Mouse (Mus musculus): Measurements from ENCODE around the gene Cyth2.

The Cyth2 gene

DNA sequence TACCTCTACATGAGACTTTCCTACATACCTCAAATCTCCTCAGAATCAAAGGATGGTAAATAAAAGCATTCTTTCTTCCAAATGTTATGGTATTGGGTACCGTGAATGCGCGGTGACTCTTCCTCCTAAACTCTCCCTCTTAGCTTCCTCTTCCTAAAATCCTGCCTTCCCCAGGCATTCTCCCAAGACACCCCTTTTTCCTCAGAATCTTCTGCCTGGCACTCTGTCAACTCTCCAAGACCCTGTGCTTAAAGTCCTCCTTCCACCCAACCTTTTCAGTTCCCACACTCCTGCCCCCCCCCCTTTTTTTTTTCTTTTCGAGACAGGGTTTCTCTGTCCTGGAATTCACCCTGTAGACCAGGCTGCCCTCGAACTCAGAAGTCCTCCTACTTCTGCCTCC, 460 bp upstream of the Cyth2 start:
- in situ Hi-C loops (cut with MboI, MseI), result no loop called here

DNA sequence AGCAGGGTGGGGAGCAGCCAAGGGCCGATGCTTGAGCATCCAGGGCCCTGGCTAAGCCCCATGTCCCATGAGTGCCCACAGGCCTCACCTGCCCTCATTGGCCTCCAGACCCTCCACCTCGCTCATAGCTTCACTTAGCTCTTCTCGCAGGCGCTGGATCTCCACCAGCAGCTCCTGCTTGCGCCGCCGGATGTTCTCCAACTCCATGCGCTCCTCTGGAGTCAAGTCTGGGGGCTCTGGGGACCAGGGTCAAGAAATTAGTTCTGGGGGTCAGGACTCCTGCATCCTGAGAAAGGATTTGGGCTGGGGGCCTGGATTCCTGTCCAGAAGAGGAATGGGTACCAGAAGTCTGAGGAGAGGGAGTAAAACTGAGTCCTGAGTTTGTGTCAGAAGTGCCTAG, 1.5 kb downstream of the Cyth2 start:
- in situ Hi-C loops (cut with MboI, MseI), result no loop called here

DNA sequence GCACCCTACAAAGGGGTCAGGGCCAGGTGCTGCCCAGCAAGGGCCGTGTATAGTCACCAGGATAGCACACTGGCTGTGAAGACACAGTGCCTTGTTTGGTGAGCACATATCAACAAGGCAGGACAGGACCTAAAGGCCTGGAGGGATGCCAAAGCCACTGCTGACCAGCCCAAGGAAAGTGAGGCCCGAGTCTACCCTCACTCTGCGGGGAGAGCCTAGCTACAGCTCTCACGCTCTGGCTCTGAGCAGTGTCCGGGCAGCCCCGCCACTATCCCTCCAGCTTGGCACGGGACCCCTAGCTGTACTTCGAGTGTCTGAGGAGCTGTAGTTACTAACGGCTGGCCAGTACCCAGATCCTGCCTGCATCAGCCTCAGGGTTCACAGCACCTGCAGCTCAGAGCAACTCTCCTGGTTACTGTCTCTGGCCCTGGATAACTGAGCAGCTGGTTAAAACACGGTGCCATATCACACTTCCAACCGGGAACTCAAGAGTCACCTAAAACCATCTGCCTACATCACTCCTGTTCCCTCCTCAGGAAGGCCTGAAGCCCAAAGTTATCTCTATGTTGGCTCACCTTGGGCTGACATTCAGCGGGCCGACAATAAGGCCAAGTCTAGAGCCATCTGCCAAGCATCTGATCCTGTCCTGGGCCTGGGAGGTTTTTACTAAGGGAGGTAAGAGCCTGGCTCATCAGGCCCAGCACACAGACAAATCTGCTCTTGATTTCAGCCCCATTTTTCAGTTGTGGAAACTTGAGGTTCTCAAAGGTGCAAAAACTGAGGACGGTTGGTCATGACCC, 4.9 kb downstream of the Cyth2 start:
- in situ Hi-C loops (cut with MboI, MseI), result no loop called here

DNA sequence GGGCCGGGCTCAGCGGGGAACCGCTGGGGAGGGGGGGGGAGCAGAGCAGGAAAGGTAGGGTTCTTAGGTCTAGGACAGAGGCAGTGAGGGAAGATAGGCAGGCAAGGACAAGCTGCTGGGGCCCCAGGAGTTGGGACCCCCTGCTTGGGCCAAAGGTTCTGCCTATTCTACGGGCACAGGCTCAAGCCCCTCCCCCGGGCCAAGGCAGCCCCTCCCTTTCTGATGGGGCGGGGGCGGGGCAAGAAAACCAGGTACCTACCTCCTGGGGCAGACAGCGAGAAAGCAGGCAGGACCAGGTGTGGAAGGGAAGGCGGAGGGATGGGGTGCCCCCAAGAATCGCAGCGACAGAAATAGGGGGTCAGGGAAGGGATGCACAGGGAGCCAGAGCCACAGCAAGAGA, 5.9 kb downstream of the Cyth2 start:
- in situ Hi-C loops (cut with MboI, MseI), result no loop called here

DNA sequence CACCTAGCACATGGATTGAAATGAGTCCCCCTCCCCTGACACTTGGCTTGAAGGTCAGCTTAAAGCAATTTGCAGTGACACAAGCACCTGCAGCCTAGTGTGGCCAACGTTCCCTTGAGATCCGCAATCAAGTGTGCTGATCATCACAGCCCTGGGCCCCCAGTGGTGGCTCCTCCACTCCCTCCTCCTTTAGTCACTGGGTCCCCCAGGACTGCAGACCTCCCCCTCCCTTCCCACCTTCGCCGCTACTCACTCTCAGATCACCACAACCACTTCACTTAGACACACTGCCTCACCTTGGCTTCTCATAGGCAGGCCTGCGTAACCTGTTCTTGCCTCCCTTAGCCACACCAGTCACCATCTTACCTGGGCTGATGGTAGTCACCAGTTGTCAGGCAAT, 8.4 kb downstream of the Cyth2 start:
- in situ Hi-C loops (cut with MboI, MseI), result no loop called here

DNA sequence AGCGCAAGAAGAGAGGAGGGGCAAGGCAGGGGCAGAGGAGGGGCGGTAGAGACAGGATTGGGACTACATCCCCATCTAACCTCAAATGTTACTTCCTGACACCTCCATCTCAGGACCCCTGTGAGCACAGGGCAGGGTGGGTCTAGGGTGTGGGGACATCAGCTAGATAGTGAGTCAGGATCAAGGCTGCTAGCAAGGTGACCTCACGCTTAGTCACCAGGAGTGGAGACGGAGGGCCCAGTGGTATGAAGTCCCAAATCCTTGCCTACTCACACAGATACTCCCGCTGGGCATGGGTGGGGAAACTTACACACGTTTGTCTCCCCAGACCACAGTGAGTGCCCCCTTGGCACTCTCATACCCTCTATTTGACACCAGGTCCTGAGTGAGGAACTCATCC, 11.8 kb downstream of the Cyth2 start:
- in situ Hi-C loops (cut with MboI, MseI), result loop anchor here (5.0 kb wide), 1 partner anchor 60 kb away; no protein-coding TSS in a partner anchor

DNA sequence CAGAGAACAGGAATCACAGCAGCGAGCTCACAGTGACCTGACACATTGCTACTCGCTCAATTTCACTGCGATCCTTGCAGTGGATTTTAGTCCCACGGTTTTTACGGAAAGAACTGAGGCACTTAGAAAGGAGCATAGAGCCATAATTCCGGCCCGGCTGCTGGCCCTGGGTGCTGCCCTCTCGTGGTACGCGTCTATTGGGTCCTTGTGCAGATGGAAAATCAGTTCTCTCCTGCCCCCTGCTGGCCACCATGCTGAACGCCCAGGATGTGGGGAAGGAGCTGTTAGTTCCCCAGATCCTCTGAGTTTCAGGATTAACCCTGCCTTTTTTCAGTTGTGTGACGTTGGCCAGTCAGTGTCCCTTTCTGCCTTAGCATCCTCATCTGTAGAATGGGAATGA, 13.0 kb downstream of the Cyth2 start:
- in situ Hi-C loops (cut with MboI, MseI), result loop anchor here (5.0 kb wide), 1 partner anchor 59 kb away; no protein-coding TSS in a partner anchor

DNA sequence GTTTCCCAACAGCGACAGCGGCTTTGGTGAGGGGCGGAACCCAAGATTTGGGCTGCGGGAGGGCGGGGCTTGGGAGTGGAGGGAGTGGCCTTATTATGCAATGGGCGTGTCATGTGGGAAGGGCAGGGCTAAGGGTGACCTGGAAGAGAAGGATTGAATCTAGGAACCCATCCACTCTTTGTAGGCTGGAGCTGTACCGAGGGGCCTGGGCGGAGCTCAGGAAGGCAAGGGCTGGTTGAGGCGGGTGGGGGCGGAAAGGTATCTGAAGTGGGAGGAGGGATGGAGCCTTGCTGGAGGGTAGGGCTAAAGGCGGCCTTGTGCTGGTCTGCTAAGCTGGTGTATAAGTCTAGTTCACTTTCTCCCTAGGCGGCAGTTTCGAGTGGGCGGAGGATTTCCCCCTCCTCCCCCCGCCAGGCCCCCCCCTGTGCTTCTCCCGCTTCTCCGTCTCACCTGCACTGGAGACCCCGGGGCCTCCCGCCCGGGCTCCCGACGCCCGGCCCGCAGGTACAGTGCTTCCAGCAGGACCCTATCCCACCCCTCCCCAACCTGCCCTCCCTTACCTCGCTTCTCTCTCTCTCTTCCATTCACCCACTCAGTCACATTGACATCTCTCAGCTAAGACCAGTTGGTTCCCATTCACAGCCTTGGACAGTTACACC, 13.7 kb downstream of the Cyth2 start:
- in situ Hi-C loops (cut with MboI, MseI), result loop anchor here (5.0 kb wide), 1 partner anchor 58 kb away; no protein-coding TSS in a partner anchor

DNA sequence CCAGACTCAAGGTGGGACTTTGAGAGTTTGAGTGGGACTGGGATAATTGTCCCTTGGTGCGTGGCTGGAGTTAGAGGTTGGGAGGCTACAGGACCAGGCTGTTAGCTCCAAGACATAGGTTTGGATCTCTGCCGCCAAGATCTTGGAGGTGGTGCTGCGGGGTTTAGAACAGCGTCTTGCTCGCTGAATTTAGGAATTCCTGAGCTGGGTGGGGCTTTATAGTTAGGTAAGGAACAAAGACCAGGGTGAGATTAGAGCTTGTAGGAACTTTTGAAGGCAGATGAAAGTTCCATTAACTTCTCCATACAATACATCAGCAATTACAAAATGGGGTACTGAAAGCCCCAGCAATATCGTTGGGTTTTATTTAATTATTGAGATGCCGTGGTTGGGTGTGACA, 14.4 kb downstream of the Cyth2 start:
- in situ Hi-C loops (cut with MboI, MseI), result loop anchor here (5.0 kb wide), 1 partner anchor 58 kb away; no protein-coding TSS in a partner anchor

DNA sequence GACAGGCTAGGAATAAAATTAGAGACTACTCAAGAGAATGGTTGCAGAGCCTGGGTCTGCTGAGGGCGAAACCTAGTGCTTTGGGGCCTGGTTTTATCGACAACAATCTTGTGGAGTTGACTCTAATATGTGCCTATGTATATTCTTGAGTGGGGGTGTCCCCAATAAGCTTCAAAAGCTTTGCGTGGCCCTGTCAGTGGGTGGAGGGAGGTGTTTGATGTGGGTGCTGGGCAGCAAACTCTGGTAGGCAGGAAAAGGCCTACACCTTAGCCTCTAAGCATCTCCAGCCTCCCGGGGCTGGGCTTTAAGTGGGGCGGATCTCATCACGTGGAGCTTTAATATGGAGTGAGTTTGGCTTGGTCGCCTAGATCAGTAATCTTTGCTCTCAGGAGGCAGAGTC, 15.4 kb downstream of the Cyth2 start:
- in situ Hi-C loops (cut with MboI, MseI), result no loop called here

DNA sequence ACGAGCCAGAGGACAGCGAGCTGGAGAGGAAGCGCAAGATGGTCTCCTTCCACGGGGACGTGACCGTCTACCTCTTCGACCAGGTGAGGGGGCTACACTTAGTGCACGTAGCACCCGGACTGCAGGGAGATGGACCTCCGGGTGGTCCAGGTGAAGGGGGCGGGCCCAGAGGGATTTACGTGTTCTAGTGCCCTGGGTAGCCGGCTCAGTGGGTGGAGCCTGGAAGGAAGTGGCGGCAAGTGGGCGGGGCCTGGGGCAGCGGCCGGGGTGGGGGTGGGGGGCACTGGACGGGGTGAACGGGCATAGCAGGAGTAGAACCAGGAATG, 15.9 kb downstream of the Cyth2 start:
- in situ Hi-C loops (cut with MboI, MseI), result no loop called here

DNA sequence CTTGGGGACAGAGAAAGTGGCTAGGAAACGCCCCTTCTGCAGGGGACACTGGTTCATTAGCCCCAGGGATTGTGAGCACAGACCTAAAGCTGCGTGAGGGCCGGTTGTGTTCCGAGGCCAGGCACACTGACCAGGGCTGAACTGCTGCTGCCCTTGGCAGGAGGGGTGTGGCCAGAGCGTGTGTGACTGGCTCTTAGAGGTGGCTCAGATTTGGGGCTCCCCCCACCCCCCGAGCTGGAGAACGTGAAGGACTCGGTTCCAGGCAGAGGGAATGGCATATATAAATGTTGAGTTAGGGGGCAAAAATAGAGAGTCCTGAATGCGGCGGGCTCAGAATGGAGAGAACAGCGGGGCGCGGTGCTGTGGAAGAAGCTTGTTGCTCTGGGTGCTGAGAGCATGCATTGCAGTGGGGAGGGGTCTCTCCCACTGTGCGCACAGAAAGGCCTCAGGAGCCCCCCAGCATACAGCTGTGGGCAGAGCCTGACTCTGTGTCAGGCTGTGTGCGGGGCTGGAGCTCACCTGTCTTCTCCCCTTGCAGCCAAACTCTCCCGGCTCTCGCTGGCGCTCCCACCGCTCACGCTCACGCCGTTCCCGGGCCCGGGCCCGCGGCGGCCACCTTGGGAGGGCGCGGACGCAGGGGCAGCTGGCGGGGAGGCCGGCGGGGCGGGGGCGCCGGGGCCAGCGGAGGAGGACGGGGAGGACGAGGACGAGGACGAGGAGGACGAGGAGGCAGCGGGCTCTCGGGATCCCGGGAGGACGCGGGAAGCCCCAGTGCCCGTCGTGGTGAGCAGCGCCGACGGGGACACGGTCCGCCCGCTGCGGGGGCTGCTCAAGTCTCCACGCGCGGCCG, 16.5 kb downstream of the Cyth2 start:
- in situ Hi-C loops (cut with MboI, MseI), result no loop called here

DNA sequence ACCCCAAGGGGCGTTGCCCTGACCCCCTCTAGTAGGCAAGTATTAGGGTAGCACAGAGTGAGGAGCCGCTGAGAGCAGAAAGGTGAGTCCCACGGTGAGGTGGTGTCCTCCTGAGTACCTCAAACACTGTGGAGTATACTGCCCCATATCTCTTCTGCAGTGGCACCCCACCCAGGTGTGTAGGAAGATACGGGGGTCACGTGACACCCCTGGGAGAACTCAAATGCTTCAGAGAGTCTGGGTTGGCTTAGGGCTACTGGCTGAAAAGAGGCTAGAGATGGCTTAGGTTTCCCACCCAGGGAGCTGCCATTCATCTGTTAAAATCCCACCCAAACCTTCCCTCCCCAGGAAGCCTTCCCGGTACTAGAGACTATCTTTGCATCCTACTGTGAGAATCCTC, 17.4 kb downstream of the Cyth2 start:
- in situ Hi-C loops (cut with MboI, MseI), result no loop called here

DNA sequence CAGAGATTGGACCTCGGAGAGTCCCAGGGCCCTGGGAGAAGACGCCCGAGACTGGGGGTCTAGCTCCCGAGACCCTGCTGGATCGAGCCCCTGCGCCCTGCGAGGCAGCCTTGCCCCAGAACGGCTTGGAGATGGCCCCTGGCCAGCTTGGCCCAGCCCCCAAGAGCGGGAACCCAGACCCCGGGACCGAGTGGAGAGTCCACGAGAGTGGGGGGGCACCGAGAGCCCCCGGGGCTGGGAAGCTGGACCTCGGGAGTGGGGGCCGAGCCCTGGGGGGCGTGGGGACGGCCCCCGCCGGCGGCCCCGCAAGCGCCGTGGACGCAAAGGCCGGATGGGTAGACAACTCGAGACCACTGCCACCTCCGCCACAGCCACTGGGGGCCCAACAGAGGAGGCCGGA, 19.4 kb downstream of the Cyth2 start:
- in situ Hi-C loops (cut with MboI, MseI), result loop anchor here (5.0 kb wide), 1 partner anchor 428 kb away; the partner anchor contains the start of gene Ppfia3

DNA sequence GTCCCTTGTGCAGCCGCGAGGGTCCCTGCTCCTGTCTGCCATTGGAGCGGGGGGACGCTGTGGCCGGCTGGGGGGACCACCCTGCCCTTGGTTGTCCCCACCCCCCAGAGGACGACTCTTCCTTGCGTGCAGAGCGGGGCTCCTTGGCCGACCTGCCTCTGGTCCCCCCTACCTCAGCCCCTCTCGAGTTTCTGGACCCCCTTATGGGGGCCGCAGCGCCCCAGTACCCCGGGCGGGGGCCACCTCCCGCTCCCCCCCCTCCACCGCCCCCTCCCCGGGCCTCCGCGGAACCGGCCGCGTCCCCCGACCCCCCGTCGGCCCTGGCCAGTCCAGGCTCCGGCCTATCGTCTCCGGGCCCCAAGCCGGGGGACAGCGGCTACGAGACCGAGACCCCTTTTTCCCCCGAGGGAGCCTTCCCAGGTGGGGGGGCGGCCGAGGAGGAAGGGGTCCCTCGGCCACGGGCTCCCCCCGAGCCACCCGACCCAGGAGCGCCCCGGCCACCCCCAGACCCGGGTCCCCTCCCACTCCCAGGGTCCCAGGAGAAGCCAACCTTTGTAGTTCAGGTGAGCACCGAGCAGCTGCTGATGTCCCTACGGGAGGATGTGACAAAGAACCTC, 20.3 kb downstream of the Cyth2 start:
- in situ Hi-C loops (cut with MboI, MseI), result loop anchor here (5.0 kb wide), 1 partner anchor 427 kb away; the partner anchor contains the start of gene Ppfia3

DNA sequence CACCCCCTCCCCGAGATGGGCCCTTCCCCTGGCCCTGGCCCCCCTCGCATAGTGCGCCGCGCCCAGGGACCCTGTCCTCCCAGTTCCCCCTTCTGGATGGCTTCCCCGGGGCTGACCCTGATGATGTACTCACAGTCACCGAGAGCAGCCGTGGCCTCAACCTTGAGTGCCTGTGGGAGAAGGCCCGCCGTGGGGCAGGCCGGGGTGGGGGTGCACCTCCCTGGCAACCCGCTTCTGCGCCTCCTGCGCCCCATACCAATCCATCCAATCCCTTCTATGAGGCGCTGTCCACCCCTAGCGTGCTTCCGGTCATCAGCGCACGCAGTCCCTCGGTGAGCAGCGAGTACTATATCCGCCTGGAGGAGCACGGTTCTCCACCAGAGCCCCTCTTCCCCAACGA, 21.1 kb downstream of the Cyth2 start:
- in situ Hi-C loops (cut with MboI, MseI), result loop anchor here (5.0 kb wide), 1 partner anchor 426 kb away; the partner anchor contains the start of gene Ppfia3

DNA sequence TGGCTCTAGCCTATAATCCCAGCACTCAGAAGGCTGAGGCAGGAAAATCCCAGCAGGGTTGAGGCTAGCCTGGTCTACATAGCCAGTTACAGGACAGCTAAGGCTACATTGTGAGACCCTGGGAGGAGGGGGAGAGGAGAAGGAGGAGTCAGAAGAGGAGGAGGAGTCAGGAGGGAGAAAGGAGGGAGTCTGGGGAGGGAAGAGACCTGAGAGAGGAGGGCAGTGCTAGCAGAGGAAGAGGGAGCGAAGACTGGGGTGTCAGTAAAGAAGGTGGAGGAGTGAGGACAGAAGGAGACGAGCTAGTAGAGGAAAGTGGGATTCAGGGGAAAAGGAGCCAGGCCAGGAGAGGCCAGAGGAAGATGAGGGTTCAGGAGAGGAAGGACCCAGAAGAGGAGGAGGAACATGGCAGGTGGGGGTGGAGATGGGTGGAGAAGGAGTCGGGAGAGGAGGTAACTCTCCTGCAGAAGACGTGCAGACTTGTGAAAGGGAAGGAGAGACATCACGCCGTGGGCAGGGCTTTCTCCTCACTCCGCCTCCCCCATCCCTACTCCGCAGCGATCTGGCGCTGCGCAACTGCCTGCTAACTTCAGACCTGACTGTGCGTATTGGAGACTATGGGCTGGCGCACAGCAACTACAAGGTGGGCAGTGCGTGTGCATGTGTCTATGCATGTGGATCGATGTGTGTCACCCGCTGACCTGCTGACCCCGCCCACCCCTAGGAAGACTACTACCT, 22.5 kb downstream of the Cyth2 start:
- in situ Hi-C loops (cut with MboI, MseI), result loop anchor here (5.0 kb wide), 1 partner anchor 425 kb away; the partner anchor contains the start of gene Ppfia3

DNA sequence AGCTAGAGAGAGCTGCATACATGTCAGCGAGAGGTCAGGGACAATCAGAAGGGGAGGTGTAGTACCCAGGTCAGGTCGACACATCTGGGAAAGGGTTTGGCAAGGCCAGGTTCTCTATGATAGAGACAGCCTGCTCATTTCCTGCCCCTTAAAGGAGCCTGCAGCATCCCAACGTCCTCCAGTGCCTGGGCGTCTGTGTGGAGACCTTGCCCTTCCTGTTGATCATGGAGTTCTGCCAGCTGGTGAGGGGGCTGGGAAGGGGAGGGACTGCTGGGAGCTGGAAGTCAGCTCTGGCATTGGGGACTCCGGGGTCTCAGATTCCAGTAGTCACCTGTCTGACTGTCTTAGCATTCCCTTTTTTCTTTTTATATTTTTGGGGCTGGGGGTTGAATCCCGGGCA, 23.7 kb downstream of the Cyth2 start:
- in situ Hi-C loops (cut with MboI, MseI), result loop anchor here (5.0 kb wide), 1 partner anchor 423 kb away; the partner anchor contains the start of gene Ppfia3

DNA sequence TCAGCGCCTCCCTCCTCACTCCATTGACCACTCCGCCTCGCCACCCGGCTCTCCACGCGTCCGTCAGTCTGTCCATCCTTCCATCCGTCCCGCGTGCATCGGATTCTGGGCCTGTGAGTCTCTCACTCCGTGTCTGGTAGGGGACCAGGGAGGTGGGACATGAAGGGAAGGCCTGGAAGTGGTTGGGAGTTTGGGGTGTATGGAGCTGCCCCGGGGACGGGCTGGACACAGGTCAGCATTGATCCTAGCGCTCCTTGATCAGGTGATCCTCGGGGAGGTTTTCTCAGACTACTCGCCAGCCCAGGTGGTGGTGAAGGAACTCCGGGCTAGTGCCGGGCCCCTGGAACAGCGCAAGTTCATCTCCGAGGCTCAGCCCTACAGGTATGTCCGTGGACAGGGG, 26.7 kb downstream of the Cyth2 start:
- in situ Hi-C loops (cut with MboI, MseI), result no loop called here

DNA sequence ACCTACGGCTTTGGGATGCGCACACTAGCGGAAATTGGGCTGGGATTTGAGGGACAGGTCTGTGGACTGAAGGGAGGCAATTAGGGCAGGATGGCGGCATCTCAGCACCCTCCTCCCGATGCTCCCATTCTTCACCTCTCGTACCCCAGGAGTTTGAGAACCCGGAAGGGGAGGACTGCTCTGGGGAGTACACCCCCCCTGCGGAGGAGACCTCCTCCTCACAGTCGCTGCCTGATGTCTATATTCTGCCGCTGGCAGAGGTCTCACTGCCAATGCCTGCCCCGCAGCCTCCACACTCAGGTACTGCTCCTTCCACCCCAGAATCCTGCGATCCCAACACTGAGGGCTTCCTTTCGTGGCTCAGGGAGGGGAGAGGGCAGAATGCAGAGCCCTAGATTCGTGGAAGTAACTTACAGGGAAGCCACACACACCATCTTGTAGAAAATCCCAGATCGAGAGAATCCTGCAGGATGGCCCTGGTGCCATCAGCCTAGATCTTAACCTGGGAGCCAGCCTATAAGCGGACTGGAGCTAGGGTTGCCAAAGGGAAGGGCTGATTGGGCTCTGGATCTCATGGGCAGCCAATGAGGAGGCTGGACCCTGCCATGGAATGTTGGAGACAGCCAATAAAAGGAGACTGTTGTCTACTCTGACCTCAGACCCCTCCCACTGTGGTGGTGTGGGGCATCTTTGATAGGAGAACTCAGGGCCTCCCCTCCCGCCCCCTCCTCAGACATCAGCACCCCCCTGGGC, 27.5 kb downstream of the Cyth2 start:
- in situ Hi-C loops (cut with MboI, MseI), result no loop called here
